Mouse (Mus musculus) gastrocnemius, adult 8-10 months (tissue): ENCODE data around the gene Slc8a2. TPM values are rescaled to one million over a fixed set of nuclear protein-coding genes. Genes with fewer than 3 reads are reported as not detected.

Experiments used
- DNase-seq, 2 experiments: peaks; one replicate each; pipeline ENCODE4 v3.0.0; 2022; ENCODE audit warnings: low spot score in 2 of 2
- total RNA-seq, 4 experiments: library from RNA; stranded (reverse); gene quantifications; 2 replicates each; pipeline ENCODE4 v1.2.4; 2022

Slc8a2 gene
- total RNA-seq, 4 experiments from 2014 or later, result 0.07 to 0.19 (median 0.13) TPM

GRCm38 (mm10) chr7:16161302-16161701, 31.7 kb downstream of the Slc8a2 start:
- no peak for DNase-seq

GRCm38 (mm10) chr7:16162036-16162435, 32.4 kb downstream of the Slc8a2 start:
- DNase-seq, result no peak

GRCm38 (mm10) chr7:16172141-16172581, 42.5 kb downstream of the Slc8a2 start:
- DNase-seq, result no peak

- DNase-seq, result no peak
Observed at GRCm38 (mm10) chr7:16172586-16173140, 43.0 kb downstream of the Slc8a2 start.

GRCm38 (mm10) chr7:16173146-16173545, 43.5 kb downstream of the Slc8a2 start:
- no peak for DNase-seq

GRCm38 (mm10) chr7:16174597-16175541, 45.2 kb downstream of the Slc8a2 start, which contains the start of gene Meis3:
Gene Meis3 (plus strand): TSS chr7:16175090.
- peak in 1 of 2 experiments; percentile 8 for DNase-seq

GRCm38 (mm10) chr7:16175542-16175931, 45.9 kb downstream of the Slc8a2 start:
- DNase-seq, result no peak

- no peak for DNase-seq
Observed at GRCm38 (mm10) chr7:16178114-16178513, 48.5 kb downstream of the Slc8a2 start.

- DNase-seq, result no peak
Observed at GRCm38 (mm10) chr7:16183663-16184062, 54.0 kb downstream of the Slc8a2 start.

- DNase-seq, result no peak
Observed at GRCm38 (mm10) chr7:16187494-16187893, 57.9 kb downstream of the Slc8a2 start.

GRCm38 (mm10) chr7:16192315-16192714, 62.7 kb downstream of the Slc8a2 start:
- DNase-seq, result peak; percentile 46 to 55

- no peak for DNase-seq
Observed at GRCm38 (mm10) chr7:16193702-16194101, 64.1 kb downstream of the Slc8a2 start.

GRCm38 (mm10) chr7:16196616-16197015, 67.0 kb downstream of the Slc8a2 start:
- DNase-seq, result no peak

- DNase-seq, result no peak
Observed at GRCm38 (mm10) chr7:16197166-16197565, 67.5 kb downstream of the Slc8a2 start.

GRCm38 (mm10) chr7:16198540-16198939, 68.9 kb downstream of the Slc8a2 start:
- DNase-seq, result no peak

GRCm38 (mm10) chr7:16201136-16201535, 71.5 kb downstream of the Slc8a2 start:
- DNase-seq, result no peak

- no peak for DNase-seq
Observed at GRCm38 (mm10) chr7:16202756-16203504, 73.3 kb downstream of the Slc8a2 start.

GRCm38 (mm10) chr7:16203505-16203903, 73.9 kb downstream of the Slc8a2 start:
- no peak for DNase-seq

GRCm38 (mm10) chr7:16204791-16205190, 75.2 kb downstream of the Slc8a2 start:
- DNase-seq, result no peak

GRCm38 (mm10) chr7:16207076-16207475, 77.5 kb downstream of the Slc8a2 start:
- no peak for DNase-seq

- DNase-seq, result no peak
Observed at GRCm38 (mm10) chr7:16207496-16207895, 77.9 kb downstream of the Slc8a2 start.
